Mouse (Mus musculus) A20 (cell line): ENCODE data around the gene Pitpna.

Experiments used
- DNase-seq: peaks from one replicate; pipeline ENCODE4 v3.0.0-alpha.2; 2011; ENCODE audit warnings: low read depth, low spot score

The Pitpna gene

GRCm38 (mm10) chr11:75631561-75632225, 43.8 kb downstream of the Pitpna start:
- DNase-seq = peak; percentile 63

- no peak for DNase-seq
Observed at GRCm38 (mm10) chr11:75632921-75633320, 45.0 kb downstream of the Pitpna start.

GRCm38 (mm10) chr11:75634801-75635200, 46.9 kb downstream of the Pitpna start:
- DNase-seq = no peak

GRCm38 (mm10) chr11:75635315-75635714, 47.4 kb downstream of the Pitpna start:
- DNase-seq = no peak

- DNase-seq = no peak
Observed at GRCm38 (mm10) chr11:75643323-75643722, 55.4 kb downstream of the Pitpna start.

- DNase-seq = no peak
Observed at GRCm38 (mm10) chr11:75644684-75645083, 56.8 kb downstream of the Pitpna start.

- no peak for DNase-seq
Observed at GRCm38 (mm10) chr11:75647681-75648211, 59.8 kb downstream of the Pitpna start.

- DNase-seq = no peak
Observed at GRCm38 (mm10) chr11:75649155-75649561, 61.3 kb downstream of the Pitpna start.

GRCm38 (mm10) chr11:75650311-75650710, 62.4 kb downstream of the Pitpna start, which contains the start of gene Myo1c:
Gene Myo1c, plus strand, starts transcription at chr11:75650504.
- peak; percentile 26 for DNase-seq

- DNase-seq = no peak
Observed at GRCm38 (mm10) chr11:75650958-75651425, 63.1 kb downstream of the Pitpna start.

GRCm38 (mm10) chr11:75651426-75652221, 63.7 kb downstream of the Pitpna start:
- peak; percentile 92 for DNase-seq

- peak; percentile 83 for DNase-seq
Observed at GRCm38 (mm10) chr11:75652222-75652941, 64.5 kb downstream of the Pitpna start.

- no peak for DNase-seq
Observed at GRCm38 (mm10) chr11:75652942-75653684, 65.2 kb downstream of the Pitpna start.

- peak; percentile 96 for DNase-seq
Observed at GRCm38 (mm10) chr11:75653781-75654470, 66.0 kb downstream of the Pitpna start.

- DNase-seq = peak; percentile 97
Observed at GRCm38 (mm10) chr11:75654471-75655390, 66.8 kb downstream of the Pitpna start.

- DNase-seq = peak; percentile 87
Observed at GRCm38 (mm10) chr11:75655621-75656545, 68.0 kb downstream of the Pitpna start.

- DNase-seq = peak; percentile 70
Observed at GRCm38 (mm10) chr11:75656621-75657590, 69.0 kb downstream of the Pitpna start.
